Mouse (Mus musculus) 3T3-L1 (cell line): ENCODE data around the gene Pabpc1l.

ENCODE experiments used
- DNase-seq: peaks from one replicate; pipeline ENCODE4 v3.0.0-alpha.2; 2015; ENCODE audit warnings: low read depth, low spot score

Gene Pabpc1l

GRCm38 (mm10) chr2:164083609-164084341, 58.5 kb downstream of the Pabpc1l start:
- DNase-seq, result no peak

GRCm38 (mm10) chr2:164084342-164084700, 59.1 kb downstream of the Pabpc1l start:
- no peak for DNase-seq

- DNase-seq, result no peak
Measured at GRCm38 (mm10) chr2:164087416-164088017, 62.3 kb downstream of the Pabpc1l start.

GRCm38 (mm10) chr2:164089508-164089907, 64.3 kb downstream of the Pabpc1l start:
- no peak for DNase-seq

DNA sequence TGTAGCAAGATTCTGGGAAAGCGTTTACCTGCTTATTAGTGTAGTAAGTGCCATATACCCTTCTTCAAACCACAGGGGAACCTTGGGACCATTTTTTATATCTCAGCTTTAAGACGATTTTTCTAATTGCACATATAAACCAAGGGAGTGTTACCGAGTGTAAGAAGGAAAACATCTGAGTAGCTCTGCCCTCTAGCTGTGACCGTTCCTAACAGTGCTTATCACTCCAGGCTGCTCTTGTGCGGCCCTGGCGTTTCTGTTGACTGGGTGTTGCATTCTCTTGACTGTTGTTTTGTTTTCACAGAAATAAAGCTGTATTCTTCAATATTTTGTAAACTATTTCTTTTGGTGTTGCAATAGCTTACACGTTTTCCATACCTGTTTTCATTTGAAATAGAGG, 68.9 kb downstream of the Pabpc1l start:
- DNase-seq, result no peak

DNA sequence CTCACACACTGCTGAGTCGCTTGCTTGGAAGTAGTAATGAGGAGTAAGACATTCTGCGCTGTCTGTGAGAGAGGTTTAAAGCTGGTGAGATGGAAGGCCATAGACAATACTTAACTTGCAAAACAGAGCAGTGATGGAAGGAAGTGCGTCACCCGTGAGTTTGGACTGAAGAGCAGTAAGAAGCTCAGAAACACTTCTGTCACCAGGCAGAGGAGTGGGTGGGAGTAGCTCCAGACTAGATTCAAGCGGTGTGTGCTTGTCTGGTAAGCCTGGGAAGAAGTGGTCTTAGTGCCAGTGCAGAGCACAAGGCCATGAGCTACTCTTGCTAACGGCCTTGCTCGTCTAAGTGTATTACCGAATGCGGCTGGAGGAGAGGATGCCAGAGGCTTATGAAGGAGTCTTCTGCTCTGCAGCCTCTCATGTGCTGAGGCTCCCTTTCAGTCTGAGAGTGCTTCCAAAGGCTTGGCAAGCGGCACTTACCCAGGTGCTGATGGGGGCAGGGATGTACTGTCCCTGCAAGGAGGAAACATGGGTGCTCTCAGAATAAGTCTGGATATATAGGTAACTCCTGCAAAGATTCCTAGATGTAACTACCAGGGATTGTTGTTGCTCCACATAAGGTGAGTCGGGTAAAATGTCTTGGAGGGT, 73.5 kb downstream of the Pabpc1l start:
- no peak for DNase-seq
